Mouse (Mus musculus): ENCODE data around the gene Igsf11.

GRCm38 (mm10) chr16:39052971-39053370, 160.5 kb downstream of the Igsf11 start:
- TF ChIP-seq POLR2A (IDR thresholded peaks at IDR 0.05; ENCODE audit: insufficient read length, low read depth) (no peak), MAX (IDR thresholded peaks at IDR 0.05; ENCODE audit: low read depth) (no peak), E2F4 (IDR thresholded peaks at IDR 0.05; ENCODE audit: insufficient read depth) (no peak), SRF (IDR thresholded peaks at IDR 0.05; ENCODE audit: control insufficient read depth, insufficient read length, low read depth) (no peak), MYOG (IDR thresholded peaks at IDR 0.05; ENCODE audit: control insufficient read depth in 1 of 3, insufficient read depth in 1 of 3, insufficient read length in 2 of 3, low read depth in 2 of 3) (no peak), USF1 (IDR thresholded peaks at IDR 0.05; ENCODE audit: low read depth) (no peak), TCF12 (IDR thresholded peaks at IDR 0.05; ENCODE audit: insufficient read depth, poor library complexity, severe bottlenecking) (no peak), POLR2AphosphoS2 (IDR thresholded peaks at IDR 0.05; ENCODE audit: insufficient read length, low read depth) (no peak), MYOD1 (IDR thresholded peaks at IDR 0.05; ENCODE audit: control insufficient read depth in 1 of 3, insufficient read length in 2 of 3, low read depth in 2 of 3) (no peak), REST (IDR thresholded peaks at IDR 0.05; ENCODE audit: insufficient read depth, insufficient read length) (no peak), CEBPB (IDR thresholded peaks at IDR 0.05; ENCODE audit: insufficient read depth, poor library complexity, severe bottlenecking) (no peak)
